In genomic region chr11:117114592-117115345, GRCm38 (mm10) we compare ENCODE assay signal across 8 mouse cellular contexts. TPM values are rescaled to one million over a fixed set of nuclear protein-coding genes. Genes with fewer than 3 reads are reported as not detected.
DNase-seq lines count a peak whose midpoint lies in the region; ATAC-seq lines count a peak whose summit lies in the region.

Gene Sec14l1, plus strand, starts transcription at chr11:117115168.

- DNase-seq in CD4-positive helper T cell, adult 2 months (ENCODE audit: low read depth, low spot score) = peak; percentile 97
- DNase-seq in brain, embryonic 18.5 days (ENCODE audit: low read depth, low spot score) = peak; percentile 93
- DNase-seq in kidney, postnatal 10 days = peak; percentile 100
- peak; percentile 98 to 99 for DNase-seq in natural killer cell, adult 2 months (ENCODE audit: low spot score in 2 of 2)

- peak within 1 kb of the TSS; percentile 100 for H3K27ac ChIP-seq in heart, embryonic 13.5 days (replicated peaks)
- peak within 1 kb of the TSS; percentile 100 for H3K27ac ChIP-seq in liver, embryonic 12.5 days
- peak within 1 kb of the TSS; percentile 99 for H3K27ac ChIP-seq in stomach, embryonic 15.5 days

- H3K4me2 ChIP-seq in heart, embryonic 13.5 days = peak within 1 kb of the TSS; percentile 76
- peak within 1 kb of the TSS; percentile 89 for H3K4me2 ChIP-seq in liver, embryonic 12.5 days
- H3K4me2 ChIP-seq in stomach, embryonic 15.5 days = peak within 1 kb of the TSS; percentile 72

- H3K4me3 ChIP-seq in heart, embryonic 13.5 days = peak within 1 kb of the TSS; percentile 76
- H3K4me3 ChIP-seq in liver, embryonic 12.5 days = peak within 1 kb of the TSS; percentile 92
- peak within 1 kb of the TSS; percentile 90 for H3K4me3 ChIP-seq in stomach, embryonic 15.5 days (replicated peaks)

- 1% methylated on average over 49 of the region's 67 CpGs for WGBS in heart, embryonic 13.5 days
- WGBS in liver, embryonic 12.5 days (ENCODE audit: insufficient replicate concordance) = under 1% methylated on average over 60 of the region's 67 CpGs
- WGBS in stomach, embryonic 15.5 days = under 1% methylated on average over 56 of the region's 67 CpGs

- peak; percentile 90 for ATAC-seq in erythroid progenitor cell, adult 5-6 weeks (replicated peaks; ENCODE audit: low FRiP score, poor library complexity, severe bottlenecking)
- ATAC-seq in heart, embryonic 13.5 days (ENCODE audit: extremely low read depth, insufficient number of reproducible peaks, low FRiP score, low TSS enrichment) = peak; percentile 90
- ATAC-seq in liver, embryonic 12.5 days = peak; percentile 94
- peak; percentile 92 for ATAC-seq in stomach, embryonic 15.5 days (ENCODE audit: insufficient read depth, low FRiP score, low read depth)

- H3K27me3 ChIP-seq in heart, embryonic 13.5 days (replicated peaks) = no peaks in the 10 kb centered on the region
- no peaks in the 10 kb centered on the region for H3K27me3 ChIP-seq in liver, embryonic 12.5 days (replicated peaks)
- no peaks in the 10 kb centered on the region for H3K27me3 ChIP-seq in stomach, embryonic 15.5 days (replicated peaks)

- peak within 1 kb of the TSS; percentile 91 for H3K9ac ChIP-seq in heart, embryonic 13.5 days
- peak within 1 kb of the TSS; percentile 96 for H3K9ac ChIP-seq in liver, embryonic 12.5 days
- H3K9ac ChIP-seq in stomach, embryonic 15.5 days = peak within 1 kb of the TSS; percentile 56

- peaks cover 19% of the 10 kb centered on the region for H3K36me3 ChIP-seq in heart, embryonic 13.5 days
- peaks cover 32% of the 10 kb centered on the region for H3K36me3 ChIP-seq in liver, embryonic 12.5 days
- 0 out of 2 replicates have a peak, but pooled peaks cover 9% of the 10 kb centered on the region for H3K36me3 ChIP-seq in stomach, embryonic 15.5 days

- H3K4me1 ChIP-seq in heart, embryonic 13.5 days = peaks cover 59% of the 10 kb centered on the region
- H3K4me1 ChIP-seq in liver, embryonic 12.5 days = peaks cover 73% of the 10 kb centered on the region
- H3K4me1 ChIP-seq in stomach, embryonic 15.5 days = peaks cover 32% of the 10 kb centered on the region

- H3K9me3 ChIP-seq in heart, embryonic 13.5 days = 0 out of 2 replicates have a peak, but pooled peaks cover 5% of the 10 kb centered on the region
- H3K9me3 ChIP-seq in liver, embryonic 12.5 days (replicated peaks) = no peaks in the 10 kb centered on the region; the same call in 1 of the 2 replicates
- H3K9me3 ChIP-seq in stomach, embryonic 15.5 days = no peaks in the 10 kb centered on the region

RNA-seq across cellular contexts. Expression of gene Sec14l1, which starts in this region (rescaled TPM):
- 27.4 and 32.3 TPM in 2 replicates for total RNA-seq in erythroid progenitor cell, adult 5-6 weeks (2015; ENCODE audit: low replicate concordance)
- total RNA-seq in erythroid progenitor cell, adult 5-6 weeks (2017; ENCODE audit: low replicate concordance) = 41.3 and 44.3 TPM in 2 replicates
- polyA plus RNA-seq in heart, embryonic 13.5 days (2015; fragmentation: Nextera tagmentation; extraction: Ambion mirVana) = 44.5 and 45.3 TPM in 2 replicates
- 26.9 and 27.5 TPM in 2 replicates for polyA plus RNA-seq in liver, embryonic 12.5 days (2016; fragmentation: Nextera tagmentation; extraction: Ambion mirVana)
- 48.0 and 49.5 TPM in 2 replicates for polyA plus RNA-seq in stomach, embryonic 15.5 days (2015; fragmentation: Nextera tagmentation; extraction: Ambion mirVana)

Comparison
In these comparisons a context has a peak if more than half of its experiments do, and no peak if none do; other contexts are left out.
1. Peak in every context shown above with its lines: DNase-seq, ATAC-seq, H3K4me3 ChIP-seq and H3K27ac ChIP-seq.